In genomic region chr17:50019819-50020210, GRCm38 (mm10) we compare ENCODE assay signal across 11 mouse cellular contexts.
DNase-seq lines count a peak whose midpoint lies in the region; ATAC-seq and TF ChIP-seq lines count a peak whose summit lies in the region.
"Had no signal": no experiment of that assay in that cellular context is flagged by ENCODE, and none has a peak within 500 bp of the region (broad histone marks: within the 10 kb centered on the region; RNA-seq: fewer than 3 reads in every experiment).

No protein-coding gene starts in this region.

- H3K4me1 ChIP-seq in heart, adult 2 months (ENCODE audit: control insufficient read depth, insufficient read depth, low read length): no peaks in the 10 kb centered on the region
- H3K4me1 ChIP-seq in heart, embryonic 12.5 days (replicated peaks): no peaks in the 10 kb centered on the region; the same call in 1 of the 2 replicates
- peaks cover 16% of the 10 kb centered on the region for H3K4me1 ChIP-seq in forebrain, postnatal 0 days (ENCODE audit: insufficient read depth)
- peaks cover 66% of the 10 kb centered on the region for H3K4me1 ChIP-seq in liver, embryonic 16.5 days (ENCODE audit: control insufficient read depth, low read depth, low read length)

- intact Hi-C loops in heart, adult 2 months (cut with DNase I): no loop called here

- ATAC-seq in heart, embryonic 12.5 days (ENCODE audit: insufficient number of reproducible peaks, low FRiP score): no peak
- ATAC-seq in forebrain, postnatal 0 days: no peak
- ATAC-seq in liver, embryonic 16.5 days (ENCODE audit: low read depth): no peak
- no peak for ATAC-seq in granulocyte monocyte progenitor cell, adult 5-6 weeks (replicated peaks; ENCODE audit: poor library complexity, severe bottlenecking)

- DNase-seq in heart, adult 2 months: no peak
- peak; percentile 47 for DNase-seq in c-Kit-negative CD71-positive TER-119-positive erythroid progenitor cells, embryonic 14.5 days (ENCODE audit: low read depth, low spot score)
- DNase-seq in forebrain, postnatal 0 days: no peak
- DNase-seq in right cerebral cortex, adult 18-20 months: no peak
- DNase-seq in urinary bladder, adult 2 months (ENCODE audit: low spot score): no peak

- no peak overlapping the region for H3K4me2 ChIP-seq in heart, embryonic 12.5 days
- no peak overlapping the region for H3K4me2 ChIP-seq in forebrain, postnatal 0 days (ENCODE audit: low read depth)
- peak overlapping the region; percentile 54 for H3K4me2 ChIP-seq in liver, embryonic 16.5 days (ENCODE audit: low read depth, low read length)
- H3K4me2 ChIP-seq: embryonic facial prominence, embryonic 13.5 days; kidney, embryonic 15.5 days had no signal

- H3K9me3 ChIP-seq in heart, embryonic 12.5 days (replicated peaks): no peaks in the 10 kb centered on the region
- H3K9me3 ChIP-seq in forebrain, postnatal 0 days (ENCODE audit: low read length): no peaks in the 10 kb centered on the region
- no peaks in the 10 kb centered on the region for H3K9me3 ChIP-seq in liver, embryonic 16.5 days (replicated peaks; ENCODE audit: control insufficient read depth, low read length)
- H3K9me3 ChIP-seq: embryonic facial prominence, embryonic 13.5 days; kidney, embryonic 15.5 days had no signal

- no peak for TF ChIP-seq POLR2A in heart, adult 2 months (IDR thresholded peaks at IDR 0.05; ENCODE audit: insufficient read depth, low read depth, low read length)

- no peaks in the 10 kb centered on the region for H3K27me3 ChIP-seq in heart, adult 2 months (ENCODE audit: control insufficient read depth, insufficient read depth, low read length)
- H3K27me3 ChIP-seq in heart, embryonic 12.5 days (replicated peaks): no peaks in the 10 kb centered on the region
- H3K27me3 ChIP-seq in forebrain, postnatal 0 days (ENCODE audit: insufficient read depth, low read length): no peaks in the 10 kb centered on the region
- no peaks in the 10 kb centered on the region for H3K27me3 ChIP-seq in liver, embryonic 16.5 days (ENCODE audit: control insufficient read depth, insufficient read depth, low read depth, low read length)
- H3K27me3 ChIP-seq: embryonic facial prominence, embryonic 13.5 days; kidney, embryonic 15.5 days had no signal

- WGBS in heart, adult 2 months: 89% methylated on average over 3 of the region's 3 CpGs
- 83% methylated on average over 3 of the region's 3 CpGs for WGBS in heart, embryonic 12.5 days
- WGBS in forebrain, postnatal 0 days: 72% methylated on average over 3 of the region's 3 CpGs
- 37% methylated on average over 3 of the region's 3 CpGs for WGBS in liver, embryonic 16.5 days (ENCODE audit: insufficient replicate concordance)

- no peak for TF ChIP-seq CTCF in heart, adult 2 months (IDR thresholded peaks at IDR 0.05)
- TF ChIP-seq CTCF in forebrain, postnatal 0 days (IDR thresholded peaks at IDR 0.05; ENCODE audit: low read depth): no peak

- peak overlapping the region; percentile 51; the same call in 1 of the 2 replicates for H3K27ac ChIP-seq in heart, adult 2 months
- no peak overlapping the region for H3K27ac ChIP-seq in heart, embryonic 12.5 days (ENCODE audit: poor library complexity, severe bottlenecking)
- peak overlapping the region; percentile 77 for H3K27ac ChIP-seq in forebrain, postnatal 0 days (ENCODE audit: low read depth, low read length)
- H3K27ac ChIP-seq in liver, embryonic 16.5 days (ENCODE audit: low read length): peak overlapping the region; percentile 100
- H3K27ac ChIP-seq: embryonic facial prominence, embryonic 13.5 days; kidney, embryonic 15.5 days had no signal

- no peak for TF ChIP-seq EP300 in heart, adult 2 months (IDR thresholded peaks at IDR 0.05; ENCODE audit: insufficient read depth, low read depth, low read length)

- H3K36me3 ChIP-seq in heart, adult 2 months (ENCODE audit: control insufficient read depth, insufficient read depth, low read length): no peaks in the 10 kb centered on the region
- H3K36me3 ChIP-seq in heart, embryonic 12.5 days: no peaks in the 10 kb centered on the region
- H3K36me3 ChIP-seq in forebrain, postnatal 0 days (ENCODE audit: insufficient read depth): no peaks in the 10 kb centered on the region
- no peaks in the 10 kb centered on the region for H3K36me3 ChIP-seq in liver, embryonic 16.5 days (ENCODE audit: control insufficient read depth, insufficient read depth)
- H3K36me3 ChIP-seq: embryonic facial prominence, embryonic 13.5 days; kidney, embryonic 15.5 days had no signal

- no peaks in the 10 kb centered on the region for H3K79me2 ChIP-seq in heart, adult 2 months (replicated peaks; ENCODE audit: control insufficient read depth, insufficient read depth, low read length)

- H3K4me3 ChIP-seq in heart, adult 2 months: no peak overlapping the region
- no peak overlapping the region for H3K4me3 ChIP-seq in heart, embryonic 12.5 days
- no peak overlapping the region for H3K4me3 ChIP-seq in forebrain, postnatal 0 days (ENCODE audit: low read depth, low read length)
- peak overlapping the region; percentile 12; the same call in 1 of the 2 replicates for H3K4me3 ChIP-seq in liver, embryonic 16.5 days (ENCODE audit: low read depth, low read length)
- H3K4me3 ChIP-seq: embryonic facial prominence, embryonic 13.5 days; kidney, embryonic 15.5 days; myocyte had no signal

- H3K9ac ChIP-seq in heart, adult 2 months (ENCODE audit: low read depth, low read length): no peak overlapping the region
- no peak overlapping the region for H3K9ac ChIP-seq in heart, embryonic 12.5 days
- no peak overlapping the region for H3K9ac ChIP-seq in forebrain, postnatal 0 days
- H3K9ac ChIP-seq in liver, embryonic 16.5 days (ENCODE audit: low read depth, low read length): peak overlapping the region; percentile 68
- H3K9ac ChIP-seq: embryonic facial prominence, embryonic 13.5 days; kidney, embryonic 15.5 days had no signal
